Mouse (Mus musculus) kidney, adult 2 months (tissue): ENCODE results near the gene Fbxw2.

Experiments
- CTCF ChIP-seq: fragments of 200-500 bp; conservative IDR thresholded peaks from 2 replicates; pipeline ENCODE4 v1.5.1; 2011; ENCODE audit warnings: low read depth, mild to moderate bottlenecking, control low read depth, low read length, moderate library complexity, mixed read lengths; ENCODE audit not compliant: insufficient read depth, insufficient read length
- POLR2A ChIP-seq: fragments of 200-500 bp; IDR thresholded peaks from one replicate; pipeline ENCODE4 v1.6.1; 2011; ENCODE audit warnings: low read depth, low read length, control low read depth

DNA sequence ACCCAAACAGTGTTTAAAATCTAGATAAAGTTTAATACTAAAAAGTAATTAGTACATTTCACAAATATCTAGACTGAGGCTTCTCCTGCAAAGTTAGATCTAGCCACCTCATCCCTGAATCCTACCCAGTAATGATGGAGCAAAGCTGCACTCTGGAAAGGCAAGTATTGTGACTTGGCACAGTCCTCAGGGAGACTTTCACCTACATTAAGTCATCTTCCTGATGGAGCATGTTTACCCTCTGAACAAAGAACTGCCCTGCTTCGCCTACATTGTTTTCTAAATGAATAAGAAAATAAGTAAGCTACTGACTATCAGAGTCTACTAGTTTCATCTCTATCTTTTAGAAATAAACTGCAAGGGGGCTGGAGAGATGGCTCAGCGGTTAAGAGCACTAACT, 7.6 kb downstream of the Fbxw2 start:
- TF ChIP-seq CTCF (no peak), POLR2A (no peak)
